Mouse (Mus musculus): Measurements from ENCODE around the gene Cox7a2l.

Gene Cox7a2l

GRCm38 (mm10) chr17:83526624-83527532, 9.7 kb upstream of the Cox7a2l start:
- DNase-seq (ENCODE audit: low spot score): no peak

- DNase-seq (ENCODE audit: low spot score): no peak
Measured at GRCm38 (mm10) chr17:83526091-83526561, 9.0 kb upstream of the Cox7a2l start.

- no peak for DNase-seq (ENCODE audit: low spot score)
Measured at GRCm38 (mm10) chr17:83525596-83525995, 8.5 kb upstream of the Cox7a2l start.

- DNase-seq (ENCODE audit: low spot score): no peak
Measured at GRCm38 (mm10) chr17:83524753-83525152, 7.6 kb upstream of the Cox7a2l start.

GRCm38 (mm10) chr17:83522590-83523379, 5.7 kb upstream of the Cox7a2l start:
- DNase-seq (ENCODE audit: low spot score): no peak

- no peak for DNase-seq (ENCODE audit: low spot score)
Measured at GRCm38 (mm10) chr17:83521881-83522280, 4.8 kb upstream of the Cox7a2l start.

- DNase-seq (ENCODE audit: low spot score): peak; percentile 90
Measured at GRCm38 (mm10) chr17:83514213-83514701, 2.9 kb downstream of the Cox7a2l start.

GRCm38 (mm10) chr17:83513655-83514212, 3.4 kb downstream of the Cox7a2l start:
- DNase-seq (ENCODE audit: low spot score): no peak

GRCm38 (mm10) chr17:83512130-83512529, 5.0 kb downstream of the Cox7a2l start:
- DNase-seq (ENCODE audit: low spot score): no peak

- no peak for DNase-seq (ENCODE audit: low spot score)
Measured at GRCm38 (mm10) chr17:83503693-83504092, 13.4 kb downstream of the Cox7a2l start.

- no peak for DNase-seq (ENCODE audit: low spot score)
Measured at GRCm38 (mm10) chr17:83499692-83500091, 17.4 kb downstream of the Cox7a2l start.

- no peak for DNase-seq (ENCODE audit: low spot score)
Measured at GRCm38 (mm10) chr17:83498889-83499288, 18.2 kb downstream of the Cox7a2l start.

GRCm38 (mm10) chr17:83487762-83488161, 29.4 kb downstream of the Cox7a2l start:
- DNase-seq (ENCODE audit: low spot score): no peak

GRCm38 (mm10) chr17:83483784-83484183, 33.3 kb downstream of the Cox7a2l start:
- no peak for DNase-seq (ENCODE audit: low spot score)

GRCm38 (mm10) chr17:83482817-83483536, 34.2 kb downstream of the Cox7a2l start:
- no peak for DNase-seq (ENCODE audit: low spot score)

- peak; percentile 12 for DNase-seq (ENCODE audit: low spot score)
Measured at GRCm38 (mm10) chr17:83481551-83481950, 35.6 kb downstream of the Cox7a2l start.

- DNase-seq (ENCODE audit: low spot score): no peak
Measured at GRCm38 (mm10) chr17:83477089-83477488, 40.0 kb downstream of the Cox7a2l start.

GRCm38 (mm10) chr17:83469586-83469985, 47.5 kb downstream of the Cox7a2l start:
- DNase-seq (ENCODE audit: low spot score): no peak

GRCm38 (mm10) chr17:83466697-83467251, 50.4 kb downstream of the Cox7a2l start:
- DNase-seq (ENCODE audit: low spot score): no peak

GRCm38 (mm10) chr17:83465969-83466368, 51.2 kb downstream of the Cox7a2l start:
- no peak for DNase-seq (ENCODE audit: low spot score)

GRCm38 (mm10) chr17:83457271-83457670, 59.9 kb downstream of the Cox7a2l start:
- no peak for DNase-seq (ENCODE audit: low spot score)

Measured in layer of hippocampus, adult 11-12 months (tissue).